Mouse (Mus musculus): Measurements from ENCODE around the gene Vamp2.
A peak's percentile ranks its signal among the peaks of the same experiment; 100 is the strongest.

- TF ChIP-seq POLR2A (IDR thresholded peaks at IDR 0.05; ENCODE audit: borderline replicate concordance, control insufficient read depth, low read depth, low read length), result peak; percentile 58
- TF ChIP-seq CTCF (IDR thresholded peaks at IDR 0.05; ENCODE audit: control insufficient read depth, insufficient read depth, low read length), result no peak
Measured at GRCm38 (mm10) chr11:69094697-69095429, 6.6 kb downstream of the Vamp2 start, which contains the start of gene Per1.

Measured in bone marrow, adult 2 months (tissue).